Mouse (Mus musculus) spleen, adult 2 months (tissue): Measurements from ENCODE around the gene Rbm39. TPM values are rescaled to one million over a fixed set of nuclear protein-coding genes. Genes with fewer than 3 reads are reported as not detected.

Experiments used
- DNase-seq, 2 experiments: peaks; one replicate each; pipeline versions ENCODE4 v3.0.0 to v3.0.0-alpha.2; 2012 to 2021; ENCODE audit warnings: low spot score in 2 of 2, low read depth in 1 of 2
- H3K27ac ChIP-seq: fragments of 200-500 bp; 2 replicates; pipeline ENCODE4 v1.5.1; 2012; ENCODE audit warnings: low read length, inconsistent platforms; ENCODE audit not compliant: insufficient read depth
- H3K27me3 ChIP-seq: fragments of 200-500 bp; 2 replicates; pipeline ENCODE4 v1.6.1; 2012; ENCODE audit warnings: mild to moderate bottlenecking, moderate library complexity, low read length, inconsistent platforms; ENCODE audit not compliant: control insufficient read depth, insufficient read depth
- H3K36me3 ChIP-seq: fragments of 200-500 bp; 2 replicates; pipeline ENCODE4 v1.6.1; 2012; ENCODE audit warnings: mild to moderate bottlenecking, low read length, inconsistent platforms; ENCODE audit not compliant: control insufficient read depth, insufficient read depth
- H3K4me1 ChIP-seq: fragments of 200-500 bp; 2 replicates; pipeline ENCODE4 v1.6.1; 2011; ENCODE audit warnings: inconsistent platforms; ENCODE audit not compliant: control insufficient read depth, insufficient read depth, insufficient read length
- H3K4me3 ChIP-seq: fragments of 200-500 bp; 2 replicates; pipeline ENCODE4 v1.5.1; 2011; ENCODE audit warnings: mild to moderate bottlenecking, inconsistent platforms; ENCODE audit not compliant: insufficient read depth, insufficient read length; ENCODE audit errors: extremely low read depth
- CTCF ChIP-seq: fragments of 200-500 bp; IDR thresholded peaks from 2 replicates; pipeline ENCODE4 v1.5.1; 2011; ENCODE audit warnings: mild to moderate bottlenecking, inconsistent platforms; ENCODE audit not compliant: insufficient read depth, insufficient read length, insufficient replicate concordance; ENCODE audit errors: extremely low read depth
- POLR2A ChIP-seq: fragments of 200-500 bp; IDR thresholded peaks from 2 replicates; pipeline ENCODE4 v1.6.1; 2011; ENCODE audit warnings: low read depth, low read length, inconsistent platforms
- WGBS: fragments of 180-500 bp; shearing (Covaris S2); methylation state at CpG from one replicate; pipeline ENCODE4 v1.1.7; 2018; 5-methylcytosine and 5-hydroxymethylcytosine counted together
- polyA plus RNA-seq: library from polyadenylated mRNA; depleted of rRNA; stranded (reverse); fragments of >200 nt; gene quantifications from 2 replicates; pipeline ENCODE4 v1.2.3, GENCODE M21; 2012

The Rbm39 gene
- polyA plus RNA-seq, 1 experiment = 57.7 TPM

DNA sequence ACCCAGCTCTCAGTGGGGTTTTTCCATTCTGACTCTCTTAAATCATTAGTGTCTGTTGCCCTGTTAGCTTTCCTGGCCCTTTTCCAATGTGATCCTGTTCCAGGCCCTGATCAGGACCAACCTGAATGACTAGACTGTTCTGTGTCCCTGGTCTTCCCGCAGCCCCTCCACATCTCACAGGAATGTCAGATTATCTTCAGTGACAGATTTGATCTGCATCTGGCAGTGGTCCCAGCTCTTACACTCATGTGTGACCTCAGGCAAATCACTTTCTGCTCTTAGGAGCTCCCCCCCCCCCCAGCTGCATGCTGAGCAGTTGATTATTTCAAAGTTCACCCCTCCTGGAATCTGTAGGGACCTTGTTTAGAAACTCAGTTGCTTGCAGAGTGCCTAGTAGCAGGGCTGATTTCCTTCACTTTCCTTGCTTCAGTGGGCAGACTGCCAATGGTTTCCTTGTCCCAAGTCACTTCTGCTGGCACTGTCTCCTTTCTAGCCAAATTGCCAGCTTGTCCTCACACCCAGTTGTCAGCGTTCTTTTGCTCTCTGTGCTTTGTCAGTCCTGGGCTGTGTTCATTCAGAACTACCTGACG, 22.9 kb upstream of the Rbm39 start:
- Histone ChIP-seq H3K4me3 (no peak overlapping the region), H3K27ac (no peak overlapping the region), H3K4me1 (peaks cover 2% of the 10 kb centered on the region; the same call in 1 of the 2 replicates), H3K36me3 (no peaks in the 10 kb centered on the region; the same call in 1 of the 2 replicates), H3K27me3 (no peaks in the 10 kb centered on the region)
- WGBS = 79% methylated on average over 3 of the region's 3 CpGs
- no peak for TF ChIP-seq POLR2A
- TF ChIP-seq CTCF = no peak
- DNase-seq = no peak

DNA sequence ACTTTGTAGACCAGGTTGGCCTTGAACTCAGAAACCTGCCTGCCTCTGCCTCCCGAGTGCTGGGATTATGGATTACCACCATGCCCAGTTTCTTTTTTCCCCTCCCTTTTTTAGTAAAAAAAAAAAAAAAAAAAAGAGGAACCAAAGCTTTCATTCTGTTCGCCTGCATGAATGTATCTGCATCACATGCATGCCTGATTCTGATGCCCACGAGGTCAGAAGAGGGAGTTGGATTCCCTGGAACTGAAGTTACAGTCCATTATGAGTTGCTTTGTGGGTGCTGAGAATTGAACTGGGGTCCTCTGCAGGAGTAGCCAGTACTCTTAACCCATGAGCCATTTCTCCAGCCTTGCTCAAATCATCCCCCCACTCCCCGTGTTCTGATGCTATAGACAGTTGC, 21.4 kb upstream of the Rbm39 start:
- 34% methylated on average over 4 of the region's 4 CpGs for WGBS
- no peak overlapping the region; the same call in 1 of the 2 replicates for H3K27ac ChIP-seq

DNA sequence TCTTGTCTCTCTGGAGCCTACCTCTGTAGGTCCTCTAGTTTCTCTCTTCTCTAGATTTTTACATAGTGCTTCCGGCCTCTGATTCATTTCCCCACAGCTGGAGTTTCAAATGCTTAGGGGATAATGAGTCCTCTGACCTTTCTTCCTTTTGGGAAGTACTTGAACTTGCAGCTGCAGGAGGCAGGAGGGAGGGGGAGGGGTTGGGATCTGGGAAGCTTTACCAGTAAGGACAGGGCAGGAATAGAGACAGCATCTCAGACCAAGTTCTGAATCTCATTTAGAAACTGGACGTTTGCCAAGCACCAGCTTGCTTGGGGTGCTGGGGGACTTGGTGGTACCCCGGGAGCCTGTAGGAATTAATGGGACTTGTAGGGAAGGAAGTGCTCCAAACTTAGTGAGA, 19.9 kb upstream of the Rbm39 start:
- 73% methylated on average over 3 of the region's 3 CpGs for WGBS
- H3K4me1 ChIP-seq = peaks cover 7% of the 10 kb centered on the region

More for the DNA sequence above, 21.4 kb upstream of the Rbm39 start:
- DNase-seq = no peak
- Histone ChIP-seq H3K4me3 (no peak overlapping the region), H3K27me3 (no peaks in the 10 kb centered on the region), H3K4me1 (peaks cover 7% of the 10 kb centered on the region), H3K36me3 (no peaks in the 10 kb centered on the region; the same call in 1 of the 2 replicates)
- TF ChIP-seq CTCF (no peak), POLR2A (no peak)

DNA sequence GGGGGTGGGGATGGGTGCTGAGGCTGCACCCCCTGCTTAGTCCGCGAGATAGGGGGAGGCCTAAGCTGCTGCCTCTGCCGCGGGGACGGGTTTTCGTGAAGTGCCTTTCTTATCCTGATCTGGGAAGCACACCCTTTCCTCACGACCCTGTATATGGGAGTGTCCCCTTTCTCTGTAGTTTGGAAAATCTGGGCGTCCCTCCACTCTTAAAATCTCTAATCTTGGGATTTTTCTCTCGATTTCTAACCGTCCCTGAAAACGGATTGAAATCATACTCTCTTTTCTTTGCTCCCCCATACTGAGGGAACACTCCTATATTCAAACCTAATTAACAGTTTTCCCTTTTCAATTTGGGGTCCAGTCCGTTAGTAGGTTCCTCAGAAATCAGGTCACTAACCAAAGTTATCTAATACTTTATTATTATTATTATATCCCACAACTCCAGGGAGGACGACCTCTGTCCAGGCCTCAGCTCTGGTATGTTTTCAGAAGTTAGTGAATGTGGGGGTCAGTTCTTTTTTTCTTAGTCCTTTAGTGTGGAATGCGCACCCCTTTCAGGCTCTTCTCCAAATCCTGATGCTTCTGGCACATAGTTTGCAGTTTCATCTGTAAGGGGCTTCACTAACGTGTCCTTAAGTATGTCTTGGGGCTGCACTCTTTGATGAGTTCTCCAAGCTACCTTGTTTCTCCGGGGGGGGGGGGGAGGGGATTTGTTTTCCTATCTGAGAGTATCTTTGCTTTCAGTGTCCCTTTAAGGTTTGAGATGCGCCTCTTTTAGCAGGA, 17.3 kb upstream of the Rbm39 start:
- DNase-seq = no peak
- 7% methylated on average over 17 of the region's 17 CpGs for WGBS
- TF ChIP-seq POLR2A (no peak), CTCF (no peak)
- Histone ChIP-seq H3K27ac (peak overlapping the region; percentile 48; the same call in 1 of the 2 replicates), H3K4me3 (peak overlapping the region; percentile 76), H3K36me3 (no peaks in the 10 kb centered on the region), H3K27me3 (no peaks in the 10 kb centered on the region), H3K4me1 (peaks cover 4% of the 10 kb centered on the region; the same call in 1 of the 2 replicates)

More for the DNA sequence above, 19.9 kb upstream of the Rbm39 start:
- Histone ChIP-seq H3K36me3 (no peaks in the 10 kb centered on the region; the same call in 1 of the 2 replicates), H3K27me3 (no peaks in the 10 kb centered on the region), H3K27ac (no peak overlapping the region), H3K4me3 (no peak overlapping the region)
- TF ChIP-seq CTCF (no peak), POLR2A (no peak)
- DNase-seq = no peak

DNA sequence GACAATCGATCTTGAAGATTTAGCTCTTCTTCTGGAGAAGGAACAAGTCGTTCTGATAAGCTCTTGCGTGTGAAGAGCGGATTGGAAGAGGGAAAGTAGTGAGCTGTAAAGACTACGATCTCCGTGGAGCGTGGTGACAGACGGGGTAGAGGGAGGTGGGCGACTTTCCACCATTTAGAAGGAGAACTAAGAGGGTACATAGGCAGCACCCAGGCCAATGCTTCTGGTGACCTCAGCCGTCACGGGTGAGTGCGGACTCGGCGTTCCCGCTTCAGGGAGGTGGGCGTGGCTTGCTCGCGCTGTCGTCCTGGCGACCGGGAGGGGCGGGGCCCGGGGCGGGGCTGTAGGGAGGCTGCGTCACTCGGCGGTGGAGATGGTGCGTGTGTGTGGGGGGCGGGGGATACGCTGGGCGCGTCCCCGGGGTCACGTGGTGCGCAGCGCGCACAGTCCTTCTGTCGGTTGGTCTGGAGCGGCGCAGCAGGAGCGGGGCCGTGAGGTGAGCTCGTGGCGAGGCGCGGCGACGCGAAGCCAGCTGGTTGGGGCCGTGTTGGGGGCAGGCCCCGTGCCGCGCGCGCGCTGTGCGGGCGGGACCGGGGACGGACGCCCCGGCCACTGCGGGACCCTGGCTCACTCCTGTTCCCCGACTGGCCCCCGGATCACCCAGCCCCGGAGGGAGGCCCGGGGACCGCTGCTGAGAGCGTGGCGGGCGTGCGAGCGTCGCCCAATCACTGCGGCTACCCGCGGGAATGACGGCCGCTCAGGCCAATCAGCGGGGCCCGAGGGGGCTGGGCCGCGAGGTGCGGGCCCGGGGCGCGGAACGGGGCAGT, 16.5 kb upstream of the Rbm39 start, which contains the start of gene Phf20:
Gene Phf20 (plus strand): TSS at position 165 of the 827 bp plus-strand sequence.
- TF ChIP-seq POLR2A (peak; percentile 63), CTCF (no peak)
- H3K27me3 ChIP-seq = no peaks in the 10 kb centered on the region
- no peaks in the 10 kb centered on the region for H3K36me3 ChIP-seq
- DNase-seq = peak; percentile 95 to 99
- peaks cover 4% of the 10 kb centered on the region; the same call in 1 of the 2 replicates for H3K4me1 ChIP-seq
- WGBS = under 1% methylated on average over 85 of the region's 88 CpGs
- peak within 1 kb of the TSS; percentile 95 for H3K27ac ChIP-seq
- peak within 1 kb of the TSS; percentile 76 for H3K4me3 ChIP-seq

DNA sequence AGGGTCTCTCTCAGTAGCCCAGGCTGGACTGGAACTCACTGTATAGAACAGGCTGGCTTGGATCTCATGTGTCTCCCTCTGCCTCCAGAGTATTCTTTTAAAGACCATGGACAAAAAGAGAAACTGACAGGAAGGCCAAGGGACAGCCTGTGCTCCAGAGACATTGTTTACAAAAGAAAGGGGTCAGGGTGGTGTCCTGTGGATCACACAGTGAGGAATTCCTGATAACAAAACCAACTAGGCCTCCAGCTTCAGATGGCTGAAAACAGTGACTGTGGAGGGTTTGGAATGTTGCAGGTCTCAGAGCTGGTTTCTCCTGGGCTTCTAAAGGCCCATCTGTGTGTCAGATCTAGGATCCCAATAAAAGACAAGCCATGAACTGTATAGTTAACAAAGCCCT, 14.5 kb upstream of the Rbm39 start:
- Histone ChIP-seq H3K27me3 (no peaks in the 10 kb centered on the region), H3K4me3 (no peak overlapping the region), H3K27ac (no peak overlapping the region), H3K36me3 (no peaks in the 10 kb centered on the region), H3K4me1 (peaks cover 9% of the 10 kb centered on the region)
- TF ChIP-seq POLR2A = no peak
- TF ChIP-seq CTCF = no peak
- no peak for DNase-seq
